Mouse (Mus musculus): Measurements from ENCODE around the gene Sirt2. TPM values are rescaled to one million over a fixed set of nuclear protein-coding genes. Genes with fewer than 3 reads are reported as not detected.

The Sirt2 gene
- polyA plus RNA-seq, 1 experiment from 2014 or later, result 77.0 TPM

DNA sequence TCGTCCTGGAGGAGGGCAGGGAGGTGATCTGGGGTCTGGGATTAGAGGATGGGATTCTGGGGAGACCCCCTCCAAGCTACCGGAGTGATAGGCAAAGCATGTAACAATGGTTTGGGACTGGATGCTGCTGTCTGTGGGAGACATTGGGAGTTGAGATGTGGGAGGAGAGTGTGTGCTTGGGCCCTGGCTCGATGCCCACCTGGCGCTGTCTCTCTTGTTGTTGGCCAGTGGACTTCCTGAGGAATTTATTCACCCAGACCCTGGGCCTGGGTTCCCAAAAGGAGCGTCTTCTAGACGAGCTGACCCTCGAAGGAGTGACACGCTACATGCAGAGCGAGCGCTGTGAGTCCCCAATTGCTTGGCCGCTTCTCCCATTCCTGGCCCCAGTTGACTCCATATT lies 5.3 kb downstream of the Sirt2 start:
- ATAC-seq (ENCODE audit: insufficient read depth, low FRiP score, low TSS enrichment) (no peak), DNase-seq (ENCODE audit: low spot score) (no peak)
- no peaks in the 10 kb centered on the region for H3K36me3 ChIP-seq (ENCODE audit: control insufficient read depth, insufficient read depth, low read length)
- no peak overlapping the region for H3K9ac ChIP-seq (ENCODE audit: low read length)
- H3K4me3 ChIP-seq (ENCODE audit: low read depth, low read length), result no peak overlapping the region
- no peaks in the 10 kb centered on the region for H3K9me3 ChIP-seq (ENCODE audit: control insufficient read depth, low read length)
- H3K27me3 ChIP-seq (ENCODE audit: control insufficient read depth, insufficient read depth, low read length), result no peaks in the 10 kb centered on the region
- 0 out of 2 replicates have a peak, but pooled peaks cover 2% of the 10 kb centered on the region for H3K4me1 ChIP-seq (ENCODE audit: control insufficient read depth, insufficient read depth, low read length)
- H3K27ac ChIP-seq (ENCODE audit: low read depth, low read length), result no peak overlapping the region
- WGBS, result 92% methylated on average over 11 of the region's 11 CpGs
- H3K4me2 ChIP-seq (ENCODE audit: low read depth), result no peak overlapping the region

DNA sequence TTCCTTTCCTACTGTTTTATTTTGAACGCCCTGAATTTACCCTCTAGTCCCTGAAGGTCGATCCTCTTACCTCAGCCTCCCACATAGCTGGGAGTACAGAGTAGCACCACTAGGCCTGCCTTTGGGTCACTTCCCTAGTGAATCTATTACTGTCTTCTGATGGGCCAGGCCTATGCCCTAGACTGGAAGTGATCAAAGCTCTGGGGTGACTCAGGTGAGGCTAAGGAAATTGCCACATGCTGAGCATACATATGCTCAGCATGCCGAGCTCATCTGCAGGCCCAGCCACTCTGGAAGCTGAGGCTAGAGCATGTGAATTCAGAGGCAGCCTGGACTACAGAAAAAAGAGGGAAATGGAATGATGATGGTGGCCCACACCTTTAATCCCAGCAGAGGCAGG lies 6.6 kb downstream of the Sirt2 start:
- ATAC-seq (ENCODE audit: insufficient read depth, low FRiP score, low TSS enrichment) (no peak), DNase-seq (ENCODE audit: low spot score) (no peak)
- Histone ChIP-seq H3K9ac (ENCODE audit: low read length) (no peak overlapping the region), H3K4me2 (ENCODE audit: low read depth) (no peak overlapping the region), H3K27ac (ENCODE audit: low read depth, low read length) (no peak overlapping the region), H3K9me3 (ENCODE audit: control insufficient read depth, low read length) (no peaks in the 10 kb centered on the region), H3K27me3 (ENCODE audit: control insufficient read depth, insufficient read depth, low read length) (no peaks in the 10 kb centered on the region), H3K36me3 (ENCODE audit: control insufficient read depth, insufficient read depth, low read length) (no peaks in the 10 kb centered on the region), H3K4me1 (ENCODE audit: control insufficient read depth, insufficient read depth, low read length) (no peaks in the 10 kb centered on the region), H3K4me3 (ENCODE audit: low read depth, low read length) (no peak overlapping the region)
- WGBS, result 80% methylated on average over 3 of the region's 3 CpGs

DNA sequence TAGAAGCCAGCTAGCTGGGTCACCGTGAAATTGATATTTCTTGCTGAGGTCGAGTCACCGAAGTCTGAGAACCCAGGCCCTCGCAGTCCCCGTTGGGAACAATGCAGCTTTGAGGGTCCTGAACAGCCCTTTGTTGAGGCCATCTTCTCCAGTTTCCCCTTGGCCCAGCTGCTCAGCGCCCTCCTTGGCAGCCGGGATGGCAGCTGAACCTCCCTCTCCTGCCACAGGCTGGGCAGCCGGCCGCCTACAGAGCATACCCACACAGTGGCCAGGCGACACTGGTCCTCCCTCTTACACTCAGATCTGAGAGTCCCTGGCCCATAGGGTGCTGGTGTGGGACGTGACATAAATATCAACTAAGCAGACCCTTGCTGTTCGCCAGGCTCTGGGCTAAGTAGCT lies 7.6 kb downstream of the Sirt2 start:
- no peaks in the 10 kb centered on the region for H3K27me3 ChIP-seq (ENCODE audit: control insufficient read depth, insufficient read depth, low read length)
- H3K4me3 ChIP-seq (ENCODE audit: low read depth, low read length), result no peak overlapping the region
- peak; percentile 53; the same call in 1 of the 2 replicates for ATAC-seq (ENCODE audit: insufficient read depth, low FRiP score, low TSS enrichment)
- WGBS, result 67% methylated on average over 12 of the region's 12 CpGs
- H3K36me3 ChIP-seq (ENCODE audit: control insufficient read depth, insufficient read depth, low read length), result no peaks in the 10 kb centered on the region
- H3K9ac ChIP-seq (ENCODE audit: low read length), result no peak overlapping the region
- no peak overlapping the region for H3K27ac ChIP-seq (ENCODE audit: low read depth, low read length)
- H3K4me2 ChIP-seq (ENCODE audit: low read depth), result no peak overlapping the region
- H3K9me3 ChIP-seq (ENCODE audit: control insufficient read depth, low read length), result no peaks in the 10 kb centered on the region
- no peak for DNase-seq (ENCODE audit: low spot score)
- H3K4me1 ChIP-seq (ENCODE audit: control insufficient read depth, insufficient read depth, low read length), result no peaks in the 10 kb centered on the region

DNA sequence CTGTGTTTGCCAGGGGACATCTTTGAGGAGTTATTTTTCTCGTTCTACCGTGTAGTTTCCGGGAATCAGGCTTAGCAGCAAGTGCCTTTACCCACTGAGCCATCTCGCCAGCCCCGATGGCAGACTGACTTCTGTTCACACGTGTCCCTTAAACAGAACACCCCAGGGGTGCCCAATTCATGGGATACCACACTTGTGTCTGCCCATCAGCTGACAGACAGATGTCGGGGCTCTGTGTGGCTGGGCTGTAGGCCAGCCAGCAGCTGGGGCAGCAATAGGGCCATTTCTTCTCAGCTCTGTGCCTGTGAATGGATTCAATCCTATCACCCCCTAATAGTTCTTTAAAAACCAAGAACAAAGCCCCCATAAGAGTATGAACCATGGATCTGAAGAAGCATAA lies 8.6 kb downstream of the Sirt2 start:
- no peak overlapping the region for H3K9ac ChIP-seq (ENCODE audit: low read length)
- no peaks in the 10 kb centered on the region for H3K4me1 ChIP-seq (ENCODE audit: control insufficient read depth, insufficient read depth, low read length)
- no peaks in the 10 kb centered on the region for H3K9me3 ChIP-seq (ENCODE audit: control insufficient read depth, low read length)
- no peaks in the 10 kb centered on the region for H3K27me3 ChIP-seq (ENCODE audit: control insufficient read depth, insufficient read depth, low read length)
- H3K27ac ChIP-seq (ENCODE audit: low read depth, low read length), result no peak overlapping the region
- 83% methylated on average over 7 of the region's 7 CpGs for WGBS
- no peak for ATAC-seq (ENCODE audit: insufficient read depth, low FRiP score, low TSS enrichment)
- H3K36me3 ChIP-seq (ENCODE audit: control insufficient read depth, insufficient read depth, low read length), result no peaks in the 10 kb centered on the region
- no peak overlapping the region for H3K4me3 ChIP-seq (ENCODE audit: low read depth, low read length)
- H3K4me2 ChIP-seq (ENCODE audit: low read depth), result no peak overlapping the region
- DNase-seq (ENCODE audit: low spot score), result no peak

DNA sequence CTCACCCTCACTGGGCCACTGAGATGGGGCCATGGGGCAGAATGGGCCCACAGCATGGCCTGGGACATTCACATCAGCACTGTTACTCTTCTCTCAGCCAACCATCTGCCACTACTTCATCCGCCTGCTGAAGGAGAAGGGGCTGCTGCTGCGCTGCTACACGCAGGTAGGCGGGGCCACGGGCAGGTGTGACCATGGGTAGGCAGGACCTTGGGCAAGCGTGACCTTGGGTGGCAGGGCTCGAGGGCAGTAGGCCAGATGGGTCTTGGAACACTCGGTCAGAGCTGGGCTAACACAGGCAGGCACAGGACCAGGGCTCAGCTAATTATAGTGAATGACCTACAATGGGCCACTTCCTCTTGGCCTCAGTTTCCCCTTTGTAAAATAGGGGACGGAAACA lies 12.3 kb downstream of the Sirt2 start:
- Histone ChIP-seq H3K9ac (ENCODE audit: low read length) (no peak overlapping the region), H3K4me1 (ENCODE audit: control insufficient read depth, insufficient read depth, low read length) (no peaks in the 10 kb centered on the region), H3K4me2 (ENCODE audit: low read depth) (no peak overlapping the region), H3K36me3 (ENCODE audit: control insufficient read depth, insufficient read depth, low read length) (peaks cover 2% of the 10 kb centered on the region; the same call in 1 of the 2 replicates), H3K4me3 (ENCODE audit: low read depth, low read length) (no peak overlapping the region), H3K9me3 (ENCODE audit: control insufficient read depth, low read length) (no peaks in the 10 kb centered on the region), H3K27me3 (ENCODE audit: control insufficient read depth, insufficient read depth, low read length) (no peaks in the 10 kb centered on the region), H3K27ac (ENCODE audit: low read depth, low read length) (no peak overlapping the region)
- no peak for DNase-seq (ENCODE audit: low spot score)
- no peak for ATAC-seq (ENCODE audit: insufficient read depth, low FRiP score, low TSS enrichment)
- 81% methylated on average over 9 of the region's 9 CpGs for WGBS

DNA sequence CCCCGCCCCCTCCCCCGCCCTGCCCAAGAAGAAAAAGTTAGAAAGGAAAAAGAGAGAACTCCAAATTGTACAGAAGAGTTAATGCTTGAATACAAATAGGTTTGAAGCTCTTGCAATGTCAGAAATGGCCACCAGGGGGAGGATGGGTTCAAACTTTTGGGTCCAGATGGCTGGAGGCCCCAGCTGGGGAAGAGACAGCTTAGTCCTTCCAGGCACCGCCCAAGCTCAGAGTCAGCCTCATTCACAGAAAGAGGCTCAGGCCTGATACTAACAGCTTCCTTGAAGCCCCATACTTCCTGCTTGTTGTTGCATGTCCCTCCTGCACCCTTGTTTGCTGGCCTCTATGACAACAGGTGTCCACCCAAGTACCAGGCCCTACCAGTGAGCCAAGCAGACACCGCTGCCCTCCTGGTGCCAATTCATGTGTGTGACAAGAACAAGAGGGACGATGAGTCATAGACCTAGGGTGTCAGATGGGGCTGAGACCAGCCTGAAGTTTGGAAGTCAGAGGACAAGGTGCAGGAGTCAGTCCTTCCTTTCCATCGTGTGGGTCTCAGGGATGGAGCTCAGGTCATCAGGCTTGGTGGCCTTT lies 13.6 kb downstream of the Sirt2 start:
- no peak overlapping the region for H3K9ac ChIP-seq (ENCODE audit: low read length)

DNA sequence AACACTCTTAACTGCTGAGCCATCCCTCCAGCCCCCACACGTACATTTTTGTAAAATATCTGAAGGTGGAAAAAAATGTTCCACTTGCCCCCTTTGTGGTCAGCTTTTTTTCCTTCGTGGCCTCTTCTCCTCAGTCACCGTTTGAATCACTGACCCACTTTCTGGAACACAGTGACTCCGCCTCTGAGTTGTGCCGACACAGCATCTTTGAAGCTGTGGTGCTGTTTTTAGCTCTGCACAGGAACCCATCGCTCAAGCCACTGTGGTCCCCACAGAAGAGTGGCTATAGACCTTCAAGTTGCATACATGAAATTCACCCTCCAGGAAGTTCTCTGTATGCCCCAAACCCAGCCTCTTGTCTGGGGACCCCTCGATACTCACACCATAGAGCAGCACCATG lies 14.3 kb downstream of the Sirt2 start:
- Histone ChIP-seq H3K27me3 (ENCODE audit: control insufficient read depth, insufficient read depth, low read length) (no peaks in the 10 kb centered on the region), H3K4me2 (ENCODE audit: low read depth) (no peak overlapping the region), H3K4me3 (ENCODE audit: low read depth, low read length) (no peak overlapping the region), H3K4me1 (ENCODE audit: control insufficient read depth, insufficient read depth, low read length) (no peaks in the 10 kb centered on the region), H3K9ac (ENCODE audit: low read length) (no peak overlapping the region), H3K36me3 (ENCODE audit: control insufficient read depth, insufficient read depth, low read length) (peaks cover 2% of the 10 kb centered on the region; the same call in 1 of the 2 replicates), H3K27ac (ENCODE audit: low read depth, low read length) (no peak overlapping the region), H3K9me3 (ENCODE audit: control insufficient read depth, low read length) (no peaks in the 10 kb centered on the region)
- ATAC-seq (ENCODE audit: insufficient read depth, low FRiP score, low TSS enrichment), result no peak
- DNase-seq (ENCODE audit: low spot score), result no peak
- WGBS, result 84% methylated on average over 7 of the region's 7 CpGs

More for the DNA sequence above, 13.6 kb downstream of the Sirt2 start:
- peak; percentile 81 for DNase-seq (ENCODE audit: low spot score)
- Histone ChIP-seq H3K4me1 (ENCODE audit: control insufficient read depth, insufficient read depth, low read length) (no peaks in the 10 kb centered on the region), H3K36me3 (ENCODE audit: control insufficient read depth, insufficient read depth, low read length) (peaks cover 2% of the 10 kb centered on the region; the same call in 1 of the 2 replicates), H3K27me3 (ENCODE audit: control insufficient read depth, insufficient read depth, low read length) (no peaks in the 10 kb centered on the region), H3K4me2 (ENCODE audit: low read depth) (no peak overlapping the region), H3K9me3 (ENCODE audit: control insufficient read depth, low read length) (no peaks in the 10 kb centered on the region), H3K27ac (ENCODE audit: low read depth, low read length) (no peak overlapping the region), H3K4me3 (ENCODE audit: low read depth, low read length) (no peak overlapping the region)
- WGBS, result 48% methylated on average over 6 of the region's 6 CpGs
- ATAC-seq (ENCODE audit: insufficient read depth, low FRiP score, low TSS enrichment), result no peak

DNA sequence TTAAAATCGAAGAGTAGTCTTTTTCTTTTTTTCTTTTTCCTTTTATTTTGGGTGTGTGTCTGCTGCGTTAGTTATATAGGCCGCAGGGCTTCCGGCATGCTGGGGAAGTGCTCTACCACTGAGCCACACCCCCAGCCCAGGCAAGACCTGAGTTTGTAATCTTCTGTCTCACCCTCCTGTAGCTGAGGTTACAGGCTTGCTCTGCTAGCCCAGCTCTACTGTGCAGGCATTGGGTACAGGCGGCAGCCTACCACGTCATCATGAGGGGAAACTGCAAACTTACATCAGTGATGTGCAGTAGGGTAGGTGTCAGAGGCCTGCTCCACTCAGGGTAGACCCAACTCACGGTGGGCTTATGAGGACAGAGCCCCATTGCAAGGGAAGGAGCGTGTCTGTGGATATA lies 14.7 kb downstream of the Sirt2 start:
- no peak overlapping the region for H3K9ac ChIP-seq (ENCODE audit: low read length)
- H3K4me1 ChIP-seq (ENCODE audit: control insufficient read depth, insufficient read depth, low read length), result no peaks in the 10 kb centered on the region
- H3K9me3 ChIP-seq (ENCODE audit: control insufficient read depth, low read length), result no peaks in the 10 kb centered on the region
- 92% methylated on average over 8 of the region's 8 CpGs for WGBS
- no peaks in the 10 kb centered on the region for H3K27me3 ChIP-seq (ENCODE audit: control insufficient read depth, insufficient read depth, low read length)
- H3K4me3 ChIP-seq (ENCODE audit: low read depth, low read length), result no peak overlapping the region
- ATAC-seq (ENCODE audit: insufficient read depth, low FRiP score, low TSS enrichment) (no peak), DNase-seq (ENCODE audit: low spot score) (no peak)
- H3K36me3 ChIP-seq (ENCODE audit: control insufficient read depth, insufficient read depth, low read length), result peaks cover 2% of the 10 kb centered on the region; the same call in 1 of the 2 replicates
- no peak overlapping the region for H3K27ac ChIP-seq (ENCODE audit: low read depth, low read length)
- no peak overlapping the region for H3K4me2 ChIP-seq (ENCODE audit: low read depth)

DNA sequence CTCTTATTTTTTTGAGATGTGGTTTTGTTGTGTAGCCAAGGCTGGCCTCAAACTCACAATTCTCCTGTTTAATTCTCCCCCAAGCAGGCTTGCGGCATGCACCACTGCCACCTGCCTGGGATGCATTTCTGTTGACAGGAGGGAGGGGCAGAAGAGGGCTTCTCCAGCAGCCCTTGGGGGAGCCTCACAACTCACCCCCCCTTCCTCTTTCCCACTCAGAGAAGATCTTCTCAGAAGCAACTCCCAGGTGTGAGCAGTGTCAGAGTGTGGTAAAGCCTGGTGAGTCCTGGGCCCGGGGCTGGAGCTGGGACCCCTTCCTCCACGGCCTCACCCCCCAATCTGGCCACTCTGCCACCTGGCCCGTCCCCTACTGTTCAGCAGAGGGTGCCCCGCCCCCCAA lies 18.6 kb downstream of the Sirt2 start:
- Histone ChIP-seq H3K9me3 (ENCODE audit: control insufficient read depth, low read length) (no peaks in the 10 kb centered on the region), H3K4me1 (ENCODE audit: control insufficient read depth, insufficient read depth, low read length) (no peaks in the 10 kb centered on the region), H3K36me3 (ENCODE audit: control insufficient read depth, insufficient read depth, low read length) (peaks cover 2% of the 10 kb centered on the region; the same call in 1 of the 2 replicates), H3K9ac (ENCODE audit: low read length) (no peak overlapping the region), H3K4me2 (ENCODE audit: low read depth) (no peak overlapping the region), H3K4me3 (ENCODE audit: low read depth, low read length) (no peak overlapping the region), H3K27me3 (ENCODE audit: control insufficient read depth, insufficient read depth, low read length) (no peaks in the 10 kb centered on the region), H3K27ac (ENCODE audit: low read depth, low read length) (no peak overlapping the region)
- DNase-seq (ENCODE audit: low spot score) (no peak), ATAC-seq (ENCODE audit: insufficient read depth, low FRiP score, low TSS enrichment) (no peak)
- WGBS, result 68% methylated on average over 5 of the region's 5 CpGs
